Mouse (Mus musculus): ENCODE results near the gene Sema3b.

Sema3b gene

GRCm38 (mm10) chr9:107548820-107549219 is 60.2 kb downstream of the Sema3b start:
- DNase-seq (ENCODE audit: low read depth, low spot score) = no peak

GRCm38 (mm10) chr9:107547957-107548356 is 61.1 kb downstream of the Sema3b start:
- DNase-seq (ENCODE audit: low read depth, low spot score) = no peak
